Comparison of ENCODE assay signal across 15 mouse cellular contexts in genomic region chr13:70862162-70862908, GRCm38 (mm10). TPM values are rescaled to one million over a fixed set of nuclear protein-coding genes. Genes with fewer than 3 reads are reported as not detected.
DNase-seq lines count a peak whose midpoint lies in the region; ATAC-seq and TF ChIP-seq lines count a peak whose summit lies in the region.
"Had no signal": no experiment of that assay in that cellular context is flagged by ENCODE, and none has a peak within 500 bp of the region (broad histone marks: within the 10 kb centered on the region; RNA-seq: fewer than 3 reads in every experiment).

No protein-coding gene starts in this region.

- H3K27ac ChIP-seq in forebrain, postnatal 0 days (ENCODE audit: low read depth, low read length), result no peak overlapping the region
- no peak overlapping the region for H3K27ac ChIP-seq in forebrain, embryonic 14.5 days (ENCODE audit: low read depth, low read length)
- no peak overlapping the region for H3K27ac ChIP-seq in intestine, embryonic 14.5 days (ENCODE audit: low read depth)
- H3K27ac ChIP-seq in intestine, embryonic 15.5 days, result no peak overlapping the region
- H3K27ac ChIP-seq: midbrain, embryonic 15.5 days; neural tube, embryonic 13.5 days had no signal

- no peak overlapping the region for H3K9ac ChIP-seq in forebrain, postnatal 0 days
- H3K9ac ChIP-seq in forebrain, embryonic 14.5 days (ENCODE audit: low read length), result no peak overlapping the region
- no peak overlapping the region for H3K9ac ChIP-seq in intestine, embryonic 14.5 days (ENCODE audit: low read length)
- no peak overlapping the region for H3K9ac ChIP-seq in intestine, embryonic 15.5 days
- H3K9ac ChIP-seq: midbrain, embryonic 15.5 days; neural tube, embryonic 13.5 days had no signal

- no peak overlapping the region for H3K4me3 ChIP-seq in forebrain, postnatal 0 days (ENCODE audit: low read depth, low read length)
- H3K4me3 ChIP-seq in forebrain, embryonic 14.5 days (ENCODE audit: low read depth, low read length), result no peak overlapping the region
- H3K4me3 ChIP-seq in intestine, embryonic 14.5 days (ENCODE audit: low read depth, low read length), result no peak overlapping the region
- no peak overlapping the region for H3K4me3 ChIP-seq in intestine, embryonic 15.5 days (replicated peaks)
- H3K4me3 ChIP-seq: midbrain, embryonic 15.5 days; neural tube, embryonic 13.5 days had no signal

- H3K9me3 ChIP-seq in forebrain, postnatal 0 days (ENCODE audit: low read length), result no peaks in the 10 kb centered on the region
- no peaks in the 10 kb centered on the region for H3K9me3 ChIP-seq in forebrain, embryonic 14.5 days (replicated peaks; ENCODE audit: control insufficient read depth, low read length)
- no peaks in the 10 kb centered on the region for H3K9me3 ChIP-seq in intestine, embryonic 14.5 days (ENCODE audit: control insufficient read depth, low read length)
- no peaks in the 10 kb centered on the region for H3K9me3 ChIP-seq in intestine, embryonic 15.5 days
- H3K9me3 ChIP-seq: midbrain, embryonic 15.5 days; neural tube, embryonic 13.5 days had no signal

- no peak overlapping the region for H3K4me2 ChIP-seq in forebrain, postnatal 0 days (ENCODE audit: low read depth)
- no peak overlapping the region for H3K4me2 ChIP-seq in forebrain, embryonic 14.5 days (ENCODE audit: low read length)
- H3K4me2 ChIP-seq in intestine, embryonic 14.5 days (ENCODE audit: low read length), result no peak overlapping the region
- no peak overlapping the region for H3K4me2 ChIP-seq in intestine, embryonic 15.5 days (replicated peaks)
- H3K4me2 ChIP-seq: midbrain, embryonic 15.5 days; neural tube, embryonic 13.5 days had no signal

- H3K27me3 ChIP-seq in forebrain, postnatal 0 days (ENCODE audit: insufficient read depth, low read length), result no peaks in the 10 kb centered on the region
- no peaks in the 10 kb centered on the region for H3K27me3 ChIP-seq in forebrain, embryonic 14.5 days (replicated peaks; ENCODE audit: control insufficient read depth, insufficient read depth, low read length)
- H3K27me3 ChIP-seq in intestine, embryonic 14.5 days (replicated peaks; ENCODE audit: control insufficient read depth, insufficient read depth, low read length), result no peaks in the 10 kb centered on the region
- H3K27me3 ChIP-seq in intestine, embryonic 15.5 days (replicated peaks), result no peaks in the 10 kb centered on the region
- H3K27me3 ChIP-seq: midbrain, embryonic 15.5 days; neural tube, embryonic 13.5 days had no signal

- DNase-seq in forebrain, postnatal 0 days, result no peak
- no peak for DNase-seq in forebrain, embryonic 14.5 days (ENCODE audit: low spot score)
- DNase-seq in intestine, embryonic 14.5 days (ENCODE audit: low spot score), result peak; percentile 34
- peak; percentile 39 to 56 for DNase-seq in right cerebral cortex, postnatal 10 days (ENCODE audit: low spot score in 2 of 2)
- DNase-seq in right cerebral cortex, adult 18-20 months, result no peak
- DNase-seq in ovary, postnatal 36 days (ENCODE audit: low spot score), result no peak
- DNase-seq: adrenal gland, postnatal 25 days; gastrocnemius, postnatal 36 days; kidney, adult 9 months; retina, postnatal 1 day; spleen, adult 18-20 months had no signal

- peak; percentile 32 for ATAC-seq in forebrain, postnatal 0 days
- ATAC-seq in forebrain, embryonic 14.5 days, result no peak
- 0 out of 2 replicates have a peak, but pooled peaks have one; percentile 34 for ATAC-seq in intestine, embryonic 14.5 days (replicated peaks; ENCODE audit: low FRiP score, low TSS enrichment, low read depth)
- ATAC-seq in intestine, embryonic 15.5 days, result no peak
- ATAC-seq: midbrain, embryonic 15.5 days had no signal

- 45% methylated on average over 8 of the region's 8 CpGs for WGBS in forebrain, postnatal 0 days
- 50% methylated on average over 6 of the region's 8 CpGs for WGBS in forebrain, embryonic 14.5 days
- 58% methylated on average over 5 of the region's 8 CpGs for WGBS in intestine, embryonic 14.5 days
- WGBS in intestine, embryonic 15.5 days, result 50% methylated on average over 7 of the region's 8 CpGs

- H3K36me3 ChIP-seq in forebrain, postnatal 0 days (ENCODE audit: insufficient read depth), result no peaks in the 10 kb centered on the region
- H3K36me3 ChIP-seq in forebrain, embryonic 14.5 days (ENCODE audit: control insufficient read depth, insufficient read depth, low read length), result no peaks in the 10 kb centered on the region
- no peaks in the 10 kb centered on the region for H3K36me3 ChIP-seq in intestine, embryonic 14.5 days (ENCODE audit: control insufficient read depth, insufficient read depth, low read length)
- no peaks in the 10 kb centered on the region for H3K36me3 ChIP-seq in intestine, embryonic 15.5 days
- H3K36me3 ChIP-seq: midbrain, embryonic 15.5 days; neural tube, embryonic 13.5 days had no signal

- H3K4me1 ChIP-seq in forebrain, postnatal 0 days (ENCODE audit: insufficient read depth), result no peaks in the 10 kb centered on the region
- H3K4me1 ChIP-seq in forebrain, embryonic 14.5 days (ENCODE audit: control insufficient read depth, insufficient read depth, low read length), result no peaks in the 10 kb centered on the region
- H3K4me1 ChIP-seq in intestine, embryonic 14.5 days (replicated peaks; ENCODE audit: control insufficient read depth, insufficient read depth, low read length), result no peaks in the 10 kb centered on the region
- H3K4me1 ChIP-seq in intestine, embryonic 15.5 days (replicated peaks), result no peaks in the 10 kb centered on the region
- H3K4me1 ChIP-seq: midbrain, embryonic 15.5 days; neural tube, embryonic 13.5 days had no signal

- TF ChIP-seq CTCF in forebrain, postnatal 0 days (IDR thresholded peaks at IDR 0.05; ENCODE audit: low read depth), result no peak

RNA-seq across cellular contexts. Expression of gene Adamts16, which starts 20.7 kb away (rescaled TPM):
- 1.7 and 3.8 TPM in 2 replicates for total RNA-seq in forebrain, postnatal 0 days (2014; rRNA removed)
- 0.57 and 1.0 TPM in 2 replicates for polyA plus RNA-seq in forebrain, postnatal 0 days (2015; fragmentation: Nextera tagmentation; extraction: Ambion mirVana)
- 0.39 and 0.68 TPM in 2 replicates for polyA plus RNA-seq in forebrain, embryonic 14.5 days (2014; fragmentation: Nextera tagmentation; extraction: Ambion mirVana)
- polyA plus RNA-seq in intestine, embryonic 14.5 days (2014; fragmentation: Nextera tagmentation; extraction: Ambion mirVana), result 1.1 and 1.5 TPM in 2 replicates
- polyA plus RNA-seq in intestine, embryonic 15.5 days (2015; fragmentation: Nextera tagmentation; extraction: Ambion mirVana), result 1.7 and 1.9 TPM in 2 replicates
- polyA plus RNA-seq: C2C12 had no signal

Comparison
In these comparisons a context has a peak if more than half of its experiments do, and no peak if none do; other contexts are left out.
1. ATAC-seq: peak in forebrain, postnatal 0 days (single experiment) and intestine, embryonic 14.5 days (single experiment); none in forebrain, embryonic 14.5 days (single experiment) and intestine, embryonic 15.5 days (single experiment).
2. DNase-seq: peak in intestine, embryonic 14.5 days (single experiment) and right cerebral cortex, postnatal 10 days (2 of 2); none in forebrain, postnatal 0 days (single experiment), forebrain, embryonic 14.5 days (single experiment), right cerebral cortex, adult 18-20 months (single experiment) and ovary, postnatal 36 days (single experiment).